Mouse (Mus musculus) stomach, embryonic 16.5 days (tissue): Measurements from ENCODE around the gene Ppp1r14a. TPM values are rescaled to one million over a fixed set of nuclear protein-coding genes. Genes with fewer than 3 reads are reported as not detected.

Experiments
- ATAC-seq: fragments of 200-750 bp; cut with Nextera tagmentation; 2 replicates; pipeline ENCODE4 v1.8.0; 2017; ENCODE audit warnings: moderate number of reproducible peaks, moderate TSS enrichment; ENCODE audit not compliant: insufficient read depth, low FRiP score
- H3K27ac ChIP-seq: fragments of 300-500 bp; sonication (generic); 2 replicates; pipeline ENCODE4 v1.5.1; 2014; ENCODE audit warnings: low read length
- H3K27me3 ChIP-seq: fragments of 300-500 bp; sonication (generic); 2 replicates; pipeline ENCODE4 v1.6.1; 2014; ENCODE audit warnings: low read length, control low read depth, mixed read lengths; ENCODE audit not compliant: control insufficient read depth, insufficient read depth
- H3K36me3 ChIP-seq: fragments of 300-500 bp; sonication (generic); 2 replicates; pipeline ENCODE4 v1.6.1; 2014; ENCODE audit warnings: low read length; ENCODE audit not compliant: control insufficient read depth, insufficient read depth
- H3K4me1 ChIP-seq: fragments of 300-500 bp; sonication (generic); 2 replicates; pipeline ENCODE4 v1.6.1; 2014; ENCODE audit warnings: low read length, control low read depth, mixed read lengths; ENCODE audit not compliant: control insufficient read depth, insufficient read depth
- H3K4me2 ChIP-seq: fragments of 300-500 bp; sonication (generic); 2 replicates; pipeline ENCODE4 v1.6.1; 2014; ENCODE audit warnings: low read depth, low read length, mixed read lengths
- H3K4me3 ChIP-seq: fragments of 300-500 bp; sonication (generic); replicated peaks from 2 replicates; pipeline ENCODE4 v1.5.1; 2014; ENCODE audit warnings: mild to moderate bottlenecking, low read length
- H3K9ac ChIP-seq: fragments of 300-500 bp; sonication (generic); 2 replicates; pipeline ENCODE4 v1.6.1; 2014; ENCODE audit warnings: low read length
- H3K9me3 ChIP-seq: fragments of 300-500 bp; sonication (generic); replicated peaks from 2 replicates; pipeline ENCODE4 v1.6.1; 2016; ENCODE audit warnings: low read length, control low read depth; ENCODE audit not compliant: control insufficient read depth
- WGBS: fragments of 180-500 bp; shearing (Covaris S2); extraction: QIAGEN DNeasy Blood & Tissue Kit; methylation state at CpG from one replicate; pipeline ENCODE4 v1.1.7; 2014; 5-methylcytosine and 5-hydroxymethylcytosine counted together
- polyA plus RNA-seq: library from polyadenylated mRNA; unstranded; fragments of >200 nt; fragmentation: Nextera tagmentation; extraction: Ambion mirVana; gene quantifications from 2 replicates; pipeline ENCODE4 v1.2.1, GENCODE M21; 2015

The Ppp1r14a gene
- polyA plus RNA-seq, 1 experiment from 2014 or later, result 48.8 TPM

GRCm38 (mm10) chr7:29327087-29327486 lies 38.0 kb downstream of the Ppp1r14a start:
- Histone ChIP-seq H3K27me3 (no peaks in the 10 kb centered on the region), H3K9me3 (no peaks in the 10 kb centered on the region), H3K4me1 (no peaks in the 10 kb centered on the region), H3K4me3 (no peak overlapping the region), H3K27ac (no peak overlapping the region), H3K9ac (no peak overlapping the region), H3K36me3 (peaks cover 21% of the 10 kb centered on the region), H3K4me2 (no peak overlapping the region)
- ATAC-seq, result no peak
- WGBS, result 76% methylated on average over 6 of the region's 6 CpGs

- ATAC-seq, result no peak
- no peaks in the 10 kb centered on the region for H3K27me3 ChIP-seq
- no peaks in the 10 kb centered on the region for H3K9me3 ChIP-seq
- H3K4me2 ChIP-seq, result no peak overlapping the region
- 87% methylated on average over 16 of the region's 16 CpGs for WGBS
- H3K36me3 ChIP-seq, result peaks cover 17% of the 10 kb centered on the region
- no peak overlapping the region for H3K27ac ChIP-seq
- H3K9ac ChIP-seq, result no peak overlapping the region
- no peak overlapping the region for H3K4me3 ChIP-seq
- no peaks in the 10 kb centered on the region for H3K4me1 ChIP-seq
Measured at GRCm38 (mm10) chr7:29328984-29329383, 39.9 kb downstream of the Ppp1r14a start.

- no peaks in the 10 kb centered on the region for H3K27me3 ChIP-seq
- WGBS, result 65% methylated on average over 7 of the region's 7 CpGs
- H3K9me3 ChIP-seq, result no peaks in the 10 kb centered on the region
- no peak overlapping the region for H3K4me2 ChIP-seq
- no peak overlapping the region for H3K9ac ChIP-seq
- H3K4me3 ChIP-seq, result no peak overlapping the region
- ATAC-seq, result no peak
- no peaks in the 10 kb centered on the region for H3K4me1 ChIP-seq
- 0 out of 2 replicates have a peak, but pooled peaks cover 5% of the 10 kb centered on the region for H3K36me3 ChIP-seq
- H3K27ac ChIP-seq, result no peak overlapping the region
Measured at GRCm38 (mm10) chr7:29334156-29334555, 45.0 kb downstream of the Ppp1r14a start.

GRCm38 (mm10) chr7:29335276-29335675 lies 46.2 kb downstream of the Ppp1r14a start:
- H3K27ac ChIP-seq, result no peak overlapping the region
- 0 out of 2 replicates have a peak, but pooled peaks cover 4% of the 10 kb centered on the region for H3K36me3 ChIP-seq
- no peak for ATAC-seq
- no peak overlapping the region for H3K4me2 ChIP-seq
- H3K4me3 ChIP-seq, result no peak overlapping the region
- H3K9ac ChIP-seq, result no peak overlapping the region
- no peaks in the 10 kb centered on the region for H3K4me1 ChIP-seq
- H3K9me3 ChIP-seq, result no peaks in the 10 kb centered on the region
- H3K27me3 ChIP-seq, result no peaks in the 10 kb centered on the region

- H3K9me3 ChIP-seq, result no peaks in the 10 kb centered on the region
- no peak overlapping the region for H3K4me2 ChIP-seq
- ATAC-seq, result no peak
- H3K9ac ChIP-seq, result no peak overlapping the region
- H3K27me3 ChIP-seq, result no peaks in the 10 kb centered on the region
- H3K4me1 ChIP-seq, result no peaks in the 10 kb centered on the region
- 80% methylated on average over 6 of the region's 6 CpGs for WGBS
- 0 out of 2 replicates have a peak, but pooled peaks cover 4% of the 10 kb centered on the region for H3K36me3 ChIP-seq
- H3K27ac ChIP-seq, result no peak overlapping the region
- H3K4me3 ChIP-seq, result no peak overlapping the region
Measured at GRCm38 (mm10) chr7:29335841-29336671, 46.9 kb downstream of the Ppp1r14a start.

- Histone ChIP-seq H3K27me3 (no peaks in the 10 kb centered on the region), H3K27ac (no peak overlapping the region), H3K4me3 (no peak overlapping the region), H3K9me3 (no peaks in the 10 kb centered on the region), H3K4me1 (no peaks in the 10 kb centered on the region), H3K9ac (no peak overlapping the region), H3K36me3 (0 out of 2 replicates have a peak, but pooled peaks cover 1% of the 10 kb centered on the region), H3K4me2 (no peak overlapping the region)
- no peak for ATAC-seq
- WGBS, result 70% methylated on average over 9 of the region's 9 CpGs
Measured at GRCm38 (mm10) chr7:29336795-29337319, 47.7 kb downstream of the Ppp1r14a start.

GRCm38 (mm10) chr7:29337766-29338165 lies 48.7 kb downstream of the Ppp1r14a start:
- 94% methylated on average over 2 of the region's 2 CpGs for WGBS
- Histone ChIP-seq H3K36me3 (no peaks in the 10 kb centered on the region), H3K27me3 (no peaks in the 10 kb centered on the region), H3K9me3 (no peaks in the 10 kb centered on the region), H3K27ac (no peak overlapping the region), H3K4me3 (no peak overlapping the region), H3K4me2 (no peak overlapping the region), H3K9ac (no peak overlapping the region), H3K4me1 (0 out of 2 replicates have a peak, but pooled peaks cover 4% of the 10 kb centered on the region)
- ATAC-seq, result no peak

GRCm38 (mm10) chr7:29338351-29338919 lies 49.3 kb downstream of the Ppp1r14a start:
- H3K27ac ChIP-seq, result no peak overlapping the region
- WGBS, result 81% methylated on average over 9 of the region's 9 CpGs

GRCm38 (mm10) chr7:29338984-29339679 lies 50.0 kb downstream of the Ppp1r14a start:
- no peak overlapping the region for H3K4me2 ChIP-seq
- no peaks in the 10 kb centered on the region for H3K27me3 ChIP-seq
- no peak for ATAC-seq
- H3K9ac ChIP-seq, result no peak overlapping the region
- 56% methylated on average over 14 of the region's 14 CpGs for WGBS
- no peaks in the 10 kb centered on the region for H3K36me3 ChIP-seq
- no peak overlapping the region for H3K27ac ChIP-seq
- 0 out of 2 replicates have a peak, but pooled peaks cover 4% of the 10 kb centered on the region for H3K4me1 ChIP-seq
- H3K4me3 ChIP-seq, result no peak overlapping the region
- no peaks in the 10 kb centered on the region for H3K9me3 ChIP-seq

More at GRCm38 (mm10) chr7:29338351-29338919, 49.3 kb downstream of the Ppp1r14a start:
- H3K4me1 ChIP-seq, result 0 out of 2 replicates have a peak, but pooled peaks cover 4% of the 10 kb centered on the region
- no peaks in the 10 kb centered on the region for H3K9me3 ChIP-seq
- H3K4me2 ChIP-seq, result no peak overlapping the region
- no peak overlapping the region for H3K9ac ChIP-seq
- no peaks in the 10 kb centered on the region for H3K36me3 ChIP-seq
- H3K27me3 ChIP-seq, result no peaks in the 10 kb centered on the region
- ATAC-seq, result no peak
- H3K4me3 ChIP-seq, result no peak overlapping the region
